Comparison of ENCODE assay signal across 15 mouse cellular contexts in genomic region chr15:27759890-27760289, GRCm38 (mm10).
DNase-seq lines count a peak whose midpoint lies in the region; ATAC-seq and TF ChIP-seq lines count a peak whose summit lies in the region.
"Had no signal": no experiment of that assay in that cellular context is flagged by ENCODE, and none has a peak within 500 bp of the region (broad histone marks: within the 10 kb centered on the region; RNA-seq: fewer than 3 reads in every experiment).

No protein-coding gene starts in this region.

- H3K9ac ChIP-seq in intestine, embryonic 16.5 days (ENCODE audit: low read depth, low read length): no peak overlapping the region
- no peak overlapping the region for H3K9ac ChIP-seq in intestine, postnatal 0 days (ENCODE audit: low read depth, low read length)
- no peak overlapping the region for H3K9ac ChIP-seq in forebrain, embryonic 12.5 days
- no peak overlapping the region for H3K9ac ChIP-seq in limb, embryonic 11.5 days (ENCODE audit: low read length)
- H3K9ac ChIP-seq: liver, postnatal 0 days; stomach, embryonic 15.5 days had no signal

- TF ChIP-seq CTCF in intestine, postnatal 0 days (IDR thresholded peaks at IDR 0.05; ENCODE audit: low read depth): no peak
- no peak for TF ChIP-seq CTCF in bone marrow, adult 2 months (IDR thresholded peaks at IDR 0.05; ENCODE audit: control insufficient read depth, insufficient read depth, low read length)

- H3K4me3 ChIP-seq in intestine, embryonic 16.5 days (ENCODE audit: low read length): no peak overlapping the region
- H3K4me3 ChIP-seq in intestine, postnatal 0 days (ENCODE audit: low read depth, low read length): no peak overlapping the region
- H3K4me3 ChIP-seq in bone marrow, adult 2 months (replicated peaks; ENCODE audit: control insufficient read depth, low read depth, low read length): no peak overlapping the region
- H3K4me3 ChIP-seq in forebrain, embryonic 12.5 days (replicated peaks): no peak overlapping the region
- no peak overlapping the region for H3K4me3 ChIP-seq in limb, embryonic 11.5 days (ENCODE audit: low read depth, low read length)
- H3K4me3 ChIP-seq: stomach, embryonic 15.5 days had no signal

- peak overlapping the region; percentile 45; the same call in 1 of the 2 replicates for H3K27ac ChIP-seq in intestine, embryonic 16.5 days (ENCODE audit: low read length)
- no peak overlapping the region for H3K27ac ChIP-seq in intestine, postnatal 0 days (ENCODE audit: low read depth, low read length)
- H3K27ac ChIP-seq in bone marrow, adult 2 months (ENCODE audit: control insufficient read depth, insufficient read depth, low read depth, low read length, poor library complexity): peak overlapping the region; percentile 35; the same call in 1 of the 2 replicates
- H3K27ac ChIP-seq in forebrain, embryonic 12.5 days: peak overlapping the region; percentile 66
- H3K27ac ChIP-seq in limb, embryonic 11.5 days (replicated peaks; ENCODE audit: low read depth, low read length): peak overlapping the region; percentile 53; the same call in 1 of the 2 replicates

- 80% methylated on average over 5 of the region's 5 CpGs for WGBS in intestine, embryonic 16.5 days
- 82% methylated on average over 5 of the region's 5 CpGs for WGBS in intestine, postnatal 0 days
- WGBS in bone marrow, adult 2 months: 82% methylated on average over 5 of the region's 5 CpGs
- 61% methylated on average over 5 of the region's 5 CpGs for WGBS in forebrain, embryonic 12.5 days
- WGBS in limb, embryonic 11.5 days: 50% methylated on average over 5 of the region's 5 CpGs

- TF ChIP-seq POLR2A in bone marrow, adult 2 months (IDR thresholded peaks at IDR 0.05; ENCODE audit: borderline replicate concordance, control insufficient read depth, low read depth, low read length): no peak

- H3K9me3 ChIP-seq in intestine, embryonic 16.5 days (ENCODE audit: control insufficient read depth, low read length): no peaks in the 10 kb centered on the region
- H3K9me3 ChIP-seq in intestine, postnatal 0 days (ENCODE audit: control insufficient read depth): no peaks in the 10 kb centered on the region
- no peaks in the 10 kb centered on the region for H3K9me3 ChIP-seq in forebrain, embryonic 12.5 days
- no peaks in the 10 kb centered on the region for H3K9me3 ChIP-seq in limb, embryonic 11.5 days (ENCODE audit: control insufficient read depth, low read length)
- H3K9me3 ChIP-seq: stomach, embryonic 15.5 days had no signal

- H3K4me2 ChIP-seq in intestine, embryonic 16.5 days (ENCODE audit: low read depth, low read length): no peak overlapping the region
- no peak overlapping the region for H3K4me2 ChIP-seq in intestine, postnatal 0 days (replicated peaks; ENCODE audit: low read depth)
- H3K4me2 ChIP-seq in forebrain, embryonic 12.5 days: no peak overlapping the region
- H3K4me2 ChIP-seq in limb, embryonic 11.5 days (ENCODE audit: low read depth, severe bottlenecking): no peak overlapping the region
- H3K4me2 ChIP-seq: stomach, embryonic 15.5 days had no signal

- H3K27me3 ChIP-seq in intestine, embryonic 16.5 days (replicated peaks; ENCODE audit: control insufficient read depth, insufficient read depth, low read length): no peaks in the 10 kb centered on the region
- H3K27me3 ChIP-seq in intestine, postnatal 0 days (replicated peaks; ENCODE audit: control insufficient read depth, insufficient read depth, low read length): no peaks in the 10 kb centered on the region
- no peaks in the 10 kb centered on the region for H3K27me3 ChIP-seq in forebrain, embryonic 12.5 days
- H3K27me3 ChIP-seq in limb, embryonic 11.5 days (ENCODE audit: control insufficient read depth, insufficient read depth, low read length): no peaks in the 10 kb centered on the region
- H3K27me3 ChIP-seq: stomach, embryonic 15.5 days had no signal

- peak; percentile 55 for DNase-seq in limb, embryonic 11.5 days (ENCODE audit: low spot score)
- no peak for DNase-seq in adrenal gland, adult 18-20 months (ENCODE audit: low spot score in 2 of 2)
- DNase-seq in cerebellum, adult 9-10 months: no peak
- DNase-seq: cerebellum, adult 2 months; embryo, embryonic 11 days; kidney, adult 8-10 months; liver, postnatal 0 days; right cerebral cortex, postnatal 14 days; thymus, postnatal 4 days had no signal

- no peak for ATAC-seq in intestine, embryonic 16.5 days
- ATAC-seq in intestine, postnatal 0 days: no peak
- ATAC-seq in forebrain, embryonic 12.5 days (ENCODE audit: low FRiP score): 0 out of 2 replicates have a peak, but pooled peaks have one; percentile 39
- ATAC-seq in limb, embryonic 11.5 days (ENCODE audit: insufficient number of reproducible peaks, low FRiP score, low TSS enrichment, low read depth): peak; percentile 45; the same call in 1 of the 2 replicates
- ATAC-seq in inflammation-experienced regulatory T-cells, adult 6 months: no peak
- ATAC-seq: liver, postnatal 0 days had no signal

- H3K4me1 ChIP-seq in intestine, embryonic 16.5 days (ENCODE audit: control insufficient read depth, insufficient read depth, low read length): peaks cover 3% of the 10 kb centered on the region; the same call in 1 of the 2 replicates
- no peaks in the 10 kb centered on the region for H3K4me1 ChIP-seq in intestine, postnatal 0 days (replicated peaks; ENCODE audit: control insufficient read depth, insufficient read depth, low read length)
- no peaks in the 10 kb centered on the region for H3K4me1 ChIP-seq in bone marrow, adult 2 months (ENCODE audit: control insufficient read depth, insufficient read depth, low read length)
- H3K4me1 ChIP-seq in forebrain, embryonic 12.5 days: no peaks in the 10 kb centered on the region
- H3K4me1 ChIP-seq in limb, embryonic 11.5 days (ENCODE audit: control insufficient read depth, insufficient read depth, low read length): peaks cover 10% of the 10 kb centered on the region

- peaks cover 7% of the 10 kb centered on the region for H3K36me3 ChIP-seq in intestine, embryonic 16.5 days (ENCODE audit: control insufficient read depth, insufficient read depth, low read length)
- peaks cover 54% of the 10 kb centered on the region for H3K36me3 ChIP-seq in intestine, postnatal 0 days (ENCODE audit: control insufficient read depth, insufficient read depth)
- H3K36me3 ChIP-seq in forebrain, embryonic 12.5 days (replicated peaks): peaks cover 86% of the 10 kb centered on the region
- H3K36me3 ChIP-seq in limb, embryonic 11.5 days (ENCODE audit: control insufficient read depth, insufficient read depth, low read length): peaks cover 8% of the 10 kb centered on the region; the same call in 1 of the 2 replicates

Comparison
In these comparisons a context has a peak if more than half of its experiments do, and no peak if none do; other contexts are left out.
1. ATAC-seq: peak in forebrain, embryonic 12.5 days (single experiment) and limb, embryonic 11.5 days (single experiment); none in intestine, embryonic 16.5 days (single experiment), intestine, postnatal 0 days (single experiment) and inflammation-experienced regulatory T-cells, adult 6 months (single experiment).